Mouse (Mus musculus): Measurements from ENCODE around the gene Taar3.

- TF ChIP-seq CTCF (IDR thresholded peaks at IDR 0.05; ENCODE audit: insufficient read depth, low read length) (no peak), POLR2A (IDR thresholded peaks at IDR 0.05; ENCODE audit: borderline replicate concordance, extremely low read depth, low read depth, low read length) (no peak)
Observed at GRCm38 (mm10) chr10:23923941-23924340, 25.4 kb upstream of the Taar3 start.

Measured in lung, adult 2 months (tissue).